Mouse (Mus musculus) forebrain, embryonic 13.5 days (tissue): ENCODE data around the gene Lyl1. TPM values are rescaled to one million over a fixed set of nuclear protein-coding genes. Genes with fewer than 3 reads are reported as not detected.
A peak's percentile ranks its signal among the peaks of the same experiment; 100 is the strongest.

Experiments used
- ATAC-seq: fragments of 200-750 bp; cut with Nextera tagmentation; 2 replicates; pipeline ENCODE4 v1.8.0; 2017
- H3K27ac ChIP-seq: fragments of 300-500 bp; sonication (generic); 2 replicates; pipeline ENCODE4 v1.5.1; 2015; ENCODE audit warnings: inconsistent platforms, mild to moderate bottlenecking, moderate library complexity
- H3K27me3 ChIP-seq: fragments of 300-500 bp; sonication (generic); 2 replicates; pipeline ENCODE4 v1.6.1; 2015; ENCODE audit warnings: mild to moderate bottlenecking, inconsistent platforms
- H3K36me3 ChIP-seq: fragments of 300-500 bp; sonication (generic); 2 replicates; pipeline ENCODE4 v1.6.1; 2015; ENCODE audit warnings: mild to moderate bottlenecking, inconsistent platforms; ENCODE audit not compliant: poor library complexity, severe bottlenecking
- H3K4me1 ChIP-seq: fragments of 300-500 bp; sonication (generic); 2 replicates; pipeline ENCODE4 v1.6.1; 2015; ENCODE audit warnings: inconsistent platforms
- H3K4me2 ChIP-seq: fragments of 300-500 bp; sonication (generic); 2 replicates; pipeline ENCODE4 v1.6.1; 2015; ENCODE audit warnings: inconsistent platforms, mild to moderate bottlenecking, moderate library complexity
- H3K4me3 ChIP-seq: fragments of 300-500 bp; sonication (generic); 2 replicates; pipeline ENCODE4 v1.5.1; 2015; ENCODE audit warnings: mild to moderate bottlenecking, inconsistent platforms
- H3K9ac ChIP-seq: fragments of 300-500 bp; sonication (generic); 2 replicates; pipeline ENCODE4 v1.6.1; 2015; ENCODE audit warnings: mild to moderate bottlenecking, inconsistent platforms
- H3K9me3 ChIP-seq: fragments of 300-500 bp; sonication (generic); replicated peaks from 2 replicates; pipeline ENCODE4 v1.6.1; 2016; ENCODE audit warnings: inconsistent platforms
- WGBS: fragments of 180-500 bp; shearing (Covaris S2); methylation state at CpG from one replicate; pipeline ENCODE4 v1.1.7; 2015; 5-methylcytosine and 5-hydroxymethylcytosine counted together
- polyA plus RNA-seq: library from polyadenylated mRNA; unstranded; fragments of >200 nt; fragmentation: Nextera tagmentation; extraction: Ambion mirVana; gene quantifications from 2 replicates; pipeline ENCODE4 v1.2.1, GENCODE M21; 2015

Lyl1 gene
- polyA plus RNA-seq, 1 experiment from 2014 or later: 1.9 TPM

- Histone ChIP-seq H3K36me3 (peaks cover 50% of the 10 kb centered on the region), H3K4me1 (peaks cover 13% of the 10 kb centered on the region; the same call in 1 of the 2 replicates), H3K9ac (no peak overlapping the region), H3K9me3 (no peaks in the 10 kb centered on the region), H3K27me3 (peaks cover 25% of the 10 kb centered on the region), H3K27ac (no peak overlapping the region; the same call in 1 of the 2 replicates), H3K4me2 (no peak overlapping the region), H3K4me3 (no peak overlapping the region)
- no peak for ATAC-seq
- 94% methylated on average over 5 of the region's 5 CpGs for WGBS
Observed at GRCm38 (mm10) chr8:84698288-84698687, 3.0 kb upstream of the Lyl1 start.

DNA sequence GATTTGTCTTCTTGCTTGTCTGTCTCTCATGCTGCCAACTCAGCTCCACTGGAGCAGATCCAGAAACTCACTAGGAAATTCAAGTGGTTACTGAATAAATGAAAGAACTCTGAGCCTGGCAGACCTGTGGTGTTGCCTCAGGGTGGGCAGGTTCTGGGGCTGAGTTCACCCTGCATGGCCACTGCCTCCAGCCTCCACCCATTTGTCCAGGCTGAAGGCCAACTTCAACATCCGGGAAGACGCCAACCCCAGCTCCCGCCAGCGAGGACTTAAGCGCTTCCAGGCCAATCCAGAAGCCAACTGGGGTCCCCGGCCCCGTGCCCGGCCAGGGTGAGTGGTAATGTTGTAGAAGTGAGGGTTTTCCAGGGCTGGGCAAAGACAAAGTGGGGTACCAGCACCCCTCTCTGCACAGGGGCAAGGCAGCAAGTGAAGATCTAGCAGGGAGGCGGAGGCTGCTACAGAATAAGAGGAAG is 2.3 kb upstream of the Lyl1 start:
- Histone ChIP-seq H3K4me1 (peaks cover 19% of the 10 kb centered on the region), H3K4me2 (no peak overlapping the region), H3K27ac (peak overlapping the region; percentile 25), H3K4me3 (no peak overlapping the region), H3K9me3 (no peaks in the 10 kb centered on the region), H3K27me3 (peaks cover 31% of the 10 kb centered on the region), H3K9ac (no peak overlapping the region), H3K36me3 (peaks cover 50% of the 10 kb centered on the region)
- ATAC-seq: no peak
- 97% methylated on average over 9 of the region's 9 CpGs for WGBS

- Histone ChIP-seq H3K9me3 (no peaks in the 10 kb centered on the region), H3K4me2 (no peak overlapping the region), H3K36me3 (peaks cover 49% of the 10 kb centered on the region), H3K4me1 (peaks cover 26% of the 10 kb centered on the region), H3K27ac (peak overlapping the region; percentile 63), H3K27me3 (peaks cover 41% of the 10 kb centered on the region), H3K9ac (no peak overlapping the region), H3K4me3 (no peak overlapping the region)
- no peak for ATAC-seq
- WGBS: 64% methylated on average over 7 of the region's 7 CpGs
Observed at GRCm38 (mm10) chr8:84699861-84700322, 1.4 kb upstream of the Lyl1 start.

DNA sequence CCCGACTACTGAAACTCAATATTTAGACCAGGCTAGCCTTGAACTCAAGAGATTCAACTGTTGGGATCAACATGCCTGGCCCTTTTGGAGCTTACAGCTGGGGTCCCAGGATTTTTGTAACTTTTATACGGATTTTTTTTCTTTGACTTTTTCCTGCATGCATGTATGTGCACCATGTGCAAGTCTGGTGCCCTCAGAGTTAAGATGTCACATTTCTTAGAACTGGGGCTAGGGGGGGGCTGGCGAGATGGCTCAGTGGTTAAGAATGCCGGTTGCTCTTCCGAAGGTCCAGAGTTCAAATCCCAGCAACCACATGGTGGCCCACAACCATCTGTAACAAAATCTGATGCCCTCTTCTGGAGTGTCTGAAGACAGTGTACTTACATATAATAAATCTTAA is 731 bp upstream of the Lyl1 start:
- no peak overlapping the region for H3K4me3 ChIP-seq
- no peak overlapping the region for H3K9ac ChIP-seq
- peak overlapping the region; percentile 63 for H3K27ac ChIP-seq
- peaks cover 32% of the 10 kb centered on the region for H3K4me1 ChIP-seq
- ATAC-seq: no peak
- no peaks in the 10 kb centered on the region for H3K9me3 ChIP-seq
- H3K36me3 ChIP-seq: peaks cover 43% of the 10 kb centered on the region
- peaks cover 47% of the 10 kb centered on the region for H3K27me3 ChIP-seq
- WGBS: 86% methylated on average over 5 of the region's 5 CpGs
- H3K4me2 ChIP-seq: no peak overlapping the region

- 0 out of 2 replicates have a peak overlapping the region, but pooled peaks have one; percentile 12 for H3K27ac ChIP-seq
- no peak for ATAC-seq
- no peak overlapping the region for H3K4me2 ChIP-seq
- peaks cover 49% of the 10 kb centered on the region for H3K4me1 ChIP-seq
- peaks cover 61% of the 10 kb centered on the region for H3K27me3 ChIP-seq
- no peaks in the 10 kb centered on the region for H3K9me3 ChIP-seq
- H3K4me3 ChIP-seq: no peak overlapping the region
- H3K36me3 ChIP-seq: peaks cover 30% of the 10 kb centered on the region
- H3K9ac ChIP-seq: no peak overlapping the region
- WGBS: 71% methylated on average over 9 of the region's 9 CpGs
Observed at GRCm38 (mm10) chr8:84702561-84702960, 1.3 kb downstream of the Lyl1 start.

DNA sequence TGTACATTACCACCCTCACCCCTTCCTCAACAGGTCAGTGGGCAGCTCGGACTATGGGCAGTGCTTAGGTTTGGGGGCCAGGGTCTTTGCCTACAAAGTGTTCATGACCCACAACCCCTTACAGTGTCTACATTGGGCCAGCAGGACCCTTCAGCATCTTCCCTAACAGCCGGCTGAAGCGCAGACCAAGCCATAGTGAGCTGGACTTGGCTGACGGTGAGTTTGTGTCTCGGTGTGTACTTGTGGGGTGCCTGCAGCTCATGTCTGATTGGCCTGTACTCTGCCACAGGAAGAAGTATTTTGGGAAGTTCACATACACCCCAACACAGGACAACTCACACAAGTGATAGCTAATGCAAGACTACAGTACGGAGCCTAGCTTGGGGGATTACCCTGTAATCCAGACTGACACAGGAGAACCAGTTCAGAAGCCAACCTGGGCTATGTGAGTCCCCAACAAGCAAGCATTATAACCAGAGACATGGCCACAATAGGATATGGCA is 1.8 kb downstream of the Lyl1 start:
- no peaks in the 10 kb centered on the region for H3K9me3 ChIP-seq
- 88% methylated on average over 6 of the region's 6 CpGs for WGBS
- ATAC-seq: no peak
- peaks cover 66% of the 10 kb centered on the region for H3K27me3 ChIP-seq
- H3K4me3 ChIP-seq: no peak overlapping the region
- no peak overlapping the region for H3K9ac ChIP-seq
- H3K36me3 ChIP-seq: peaks cover 30% of the 10 kb centered on the region
- H3K4me1 ChIP-seq: peaks cover 54% of the 10 kb centered on the region
- no peak overlapping the region for H3K4me2 ChIP-seq
- no peak overlapping the region for H3K27ac ChIP-seq

- H3K4me1 ChIP-seq: peaks cover 59% of the 10 kb centered on the region
- H3K36me3 ChIP-seq: peaks cover 25% of the 10 kb centered on the region
- H3K27ac ChIP-seq: peak overlapping the region; percentile 88
- peak overlapping the region; percentile 15 for H3K4me3 ChIP-seq
- H3K4me2 ChIP-seq: peak overlapping the region; percentile 56
- peak overlapping the region; percentile 47 for H3K9ac ChIP-seq
- peaks cover 71% of the 10 kb centered on the region for H3K27me3 ChIP-seq
- no peak for ATAC-seq
- WGBS: 10% methylated on average over 38 of the region's 38 CpGs
- no peaks in the 10 kb centered on the region for H3K9me3 ChIP-seq
Observed at GRCm38 (mm10) chr8:84703466-84704249, 2.4 kb downstream of the Lyl1 start.

GRCm38 (mm10) chr8:84704356-84704755 is 3.1 kb downstream of the Lyl1 start:
- Histone ChIP-seq H3K27ac (peak overlapping the region; percentile 88), H3K4me3 (peak overlapping the region; percentile 15), H3K9ac (peak overlapping the region; percentile 70), H3K36me3 (peaks cover 18% of the 10 kb centered on the region), H3K4me2 (peak overlapping the region; percentile 56), H3K27me3 (peaks cover 75% of the 10 kb centered on the region), H3K9me3 (no peaks in the 10 kb centered on the region), H3K4me1 (peaks cover 66% of the 10 kb centered on the region)
- ATAC-seq: peak; percentile 46; the same call in 1 of the 2 replicates
- WGBS: 1% methylated on average over 16 of the region's 16 CpGs

- no peaks in the 10 kb centered on the region for H3K9me3 ChIP-seq
- peak overlapping the region; percentile 70 for H3K9ac ChIP-seq
- 2% methylated on average over 61 of the region's 61 CpGs for WGBS
- H3K27ac ChIP-seq: peak overlapping the region; percentile 88
- H3K4me2 ChIP-seq: peak overlapping the region; percentile 56
- peaks cover 74% of the 10 kb centered on the region for H3K4me1 ChIP-seq
- peak overlapping the region; percentile 37 for H3K4me3 ChIP-seq
- peaks cover 75% of the 10 kb centered on the region for H3K27me3 ChIP-seq
- H3K36me3 ChIP-seq: peaks cover 15% of the 10 kb centered on the region; the same call in 1 of the 2 replicates
- ATAC-seq: no peak
Observed at GRCm38 (mm10) chr8:84704867-84705831, 3.9 kb downstream of the Lyl1 start.

- Histone ChIP-seq H3K27ac (peak overlapping the region; percentile 98), H3K4me2 (peak overlapping the region; percentile 56), H3K9me3 (no peaks in the 10 kb centered on the region), H3K27me3 (peaks cover 74% of the 10 kb centered on the region), H3K36me3 (peaks cover 15% of the 10 kb centered on the region; the same call in 1 of the 2 replicates), H3K4me1 (peaks cover 82% of the 10 kb centered on the region), H3K9ac (peak overlapping the region; percentile 72), H3K4me3 (peak overlapping the region; percentile 37)
- WGBS: 3% methylated on average over 12 of the region's 12 CpGs
- no peak for ATAC-seq
Observed at GRCm38 (mm10) chr8:84705960-84706359, 4.7 kb downstream of the Lyl1 start.

DNA sequence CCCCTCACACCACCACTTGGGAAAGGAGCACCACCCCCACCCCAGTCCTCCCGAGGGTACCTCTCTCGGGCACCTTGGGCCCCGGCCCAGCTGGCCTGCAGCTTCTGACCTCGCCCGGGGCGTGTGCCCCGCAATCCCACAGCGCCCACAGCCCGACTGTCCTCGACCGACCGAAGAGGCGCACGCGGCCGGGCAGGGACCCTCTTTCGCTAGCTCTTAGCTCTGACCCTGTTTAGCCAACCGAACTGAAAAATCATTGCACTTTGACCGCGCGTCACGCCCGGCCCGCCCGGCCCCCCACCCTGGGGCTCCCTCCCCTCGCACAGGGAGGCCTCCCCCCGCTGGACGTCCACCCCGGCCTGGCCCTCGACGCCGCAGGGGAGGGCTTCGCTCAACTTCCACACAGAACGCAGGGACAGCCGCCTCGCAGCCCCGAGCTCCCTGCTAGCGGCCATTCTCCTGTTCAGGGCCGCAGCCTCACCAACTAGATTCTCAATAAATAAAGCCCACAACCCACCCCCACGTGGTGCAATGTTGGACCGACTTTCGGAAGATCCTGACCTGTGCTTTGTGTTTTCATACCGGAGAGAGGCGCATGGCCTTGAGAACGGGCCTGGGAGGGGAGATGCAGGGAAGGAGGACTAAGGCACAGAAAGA is 5.5 kb downstream of the Lyl1 start:
- Histone ChIP-seq H3K4me3 (peak overlapping the region; percentile 35), H3K27ac (peak overlapping the region; percentile 98), H3K4me1 (peaks cover 85% of the 10 kb centered on the region), H3K9me3 (no peaks in the 10 kb centered on the region), H3K36me3 (peaks cover 15% of the 10 kb centered on the region; the same call in 1 of the 2 replicates), H3K9ac (peak overlapping the region; percentile 72), H3K4me2 (peak overlapping the region; percentile 56), H3K27me3 (peaks cover 66% of the 10 kb centered on the region)
- ATAC-seq: no peak
- 4% methylated on average over 43 of the region's 45 CpGs for WGBS
